Mouse (Mus musculus) embryonic fibroblast, embryonic 13.5 days (primary cell): ENCODE data around the gene Trap1a. TPM values are rescaled to one million over a fixed set of nuclear protein-coding genes. Genes with fewer than 3 reads are reported as not detected.

Experiments
- H3K27ac ChIP-seq: 2 replicates; pipeline ENCODE4 v1.5.1; 2012; ENCODE audit warnings: low read length, control low read depth, inconsistent platforms; ENCODE audit not compliant: insufficient read depth
- H3K4me1 ChIP-seq: 2 replicates; pipeline ENCODE4 v1.6.1; 2011; ENCODE audit warnings: low read length; ENCODE audit not compliant: control insufficient read depth, insufficient read depth
- H3K4me3 ChIP-seq: 2 replicates; pipeline ENCODE4 v1.5.1; 2011; ENCODE audit warnings: mild to moderate bottlenecking, control low read depth, low read length; ENCODE audit not compliant: insufficient read depth
- CTCF ChIP-seq: IDR thresholded peaks from 2 replicates; pipeline ENCODE4 v1.5.1; 2011; ENCODE audit warnings: mild to moderate bottlenecking, control low read depth, low read length, moderate library complexity, borderline replicate concordance; ENCODE audit not compliant: insufficient read depth
- POLR2A ChIP-seq: IDR thresholded peaks from 2 replicates; pipeline ENCODE4 v1.6.1; 2011; ENCODE audit warnings: low read depth, mild to moderate bottlenecking, control low read depth, low read length, moderate library complexity
- polyA plus RNA-seq: library from polyadenylated mRNA; stranded (reverse); fragments of >200 nt; gene quantifications from 2 replicates; pipeline ENCODE4 v1.2.4, GENCODE M21; 2011; ENCODE audit warnings: low read depth; ENCODE audit not compliant: missing spikeins, insufficient read length

Trap1a gene
- polyA plus RNA-seq, 1 experiment, result not detected

GRCm38 (mm10) chrX:139352192-139352772 lies 18.8 kb downstream of the Trap1a start:
- TF ChIP-seq POLR2A, result no peak
- no peak for TF ChIP-seq CTCF

GRCm38 (mm10) chrX:139357639-139358260 lies 24.3 kb downstream of the Trap1a start:
- H3K4me3 ChIP-seq, result no peak overlapping the region
- no peak overlapping the region for H3K27ac ChIP-seq
- TF ChIP-seq POLR2A (no peak), CTCF (no peak)
- no peaks in the 10 kb centered on the region for H3K4me1 ChIP-seq

More at GRCm38 (mm10) chrX:139352192-139352772, 18.8 kb downstream of the Trap1a start:
- Histone ChIP-seq H3K27ac (no peak overlapping the region), H3K4me3 (no peak overlapping the region), H3K4me1 (no peaks in the 10 kb centered on the region)

- TF ChIP-seq POLR2A (no peak), CTCF (no peak)
- Histone ChIP-seq H3K4me1 (no peaks in the 10 kb centered on the region), H3K4me3 (no peak overlapping the region), H3K27ac (no peak overlapping the region)
Observed at GRCm38 (mm10) chrX:139358361-139358760, 24.9 kb downstream of the Trap1a start.

- Histone ChIP-seq H3K4me1 (no peaks in the 10 kb centered on the region), H3K27ac (no peak overlapping the region), H3K4me3 (no peak overlapping the region)
- no peak for TF ChIP-seq CTCF
- no peak for TF ChIP-seq POLR2A
Observed at GRCm38 (mm10) chrX:139366837-139367528, 33.5 kb downstream of the Trap1a start.

- H3K4me1 ChIP-seq, result no peaks in the 10 kb centered on the region
- no peak overlapping the region for H3K27ac ChIP-seq
- no peak for TF ChIP-seq CTCF
- no peak for TF ChIP-seq POLR2A
- no peak overlapping the region for H3K4me3 ChIP-seq
Observed at GRCm38 (mm10) chrX:139367529-139367908, 34.0 kb downstream of the Trap1a start.

GRCm38 (mm10) chrX:139369122-139369521 lies 35.6 kb downstream of the Trap1a start:
- Histone ChIP-seq H3K4me1 (no peaks in the 10 kb centered on the region), H3K27ac (no peak overlapping the region), H3K4me3 (no peak overlapping the region)
- TF ChIP-seq POLR2A, result no peak
- TF ChIP-seq CTCF, result no peak

- no peak overlapping the region for H3K4me3 ChIP-seq
- TF ChIP-seq POLR2A, result no peak
- no peaks in the 10 kb centered on the region for H3K4me1 ChIP-seq
- no peak overlapping the region for H3K27ac ChIP-seq
Observed at GRCm38 (mm10) chrX:139372665-139373064, 39.2 kb downstream of the Trap1a start.

Other genes with a start within 250 kb of the Trap1a start
- gene Serpina7, start 248.4 kb upstream of the Trap1a start, polyA plus RNA-seq, result not detected in 2 replicates
- gene 4930513O06Rik, start 247.4 kb upstream of the Trap1a start, polyA plus RNA-seq, result not detected in 2 replicates
- gene 4933428M09Rik, start 154.5 kb upstream of the Trap1a start, polyA plus RNA-seq, result not detected in 2 replicates
- 11.8 and 16.5 TPM in 2 replicates for gene Mum1l1, start 123.6 kb upstream of the Trap1a start, polyA plus RNA-seq
- gene D330045A20Rik, start 146.7 kb downstream of the Trap1a start, polyA plus RNA-seq, result 0.95 and 1.1 TPM in 2 replicates
- gene Rnf128, start 229.6 kb downstream of the Trap1a start, polyA plus RNA-seq, result 28.8 and 38.5 TPM in 2 replicates